Mouse (Mus musculus): ENCODE measurements around the gene Zmynd10. TPM values are rescaled to one million over a fixed set of nuclear protein-coding genes. Genes with fewer than 3 reads are reported as not detected.
A peak's percentile ranks its signal among the peaks of the same experiment; 100 is the strongest.

The Zmynd10 gene
- polyA plus RNA-seq, 1 experiment from 2014 or later, result 4.3 TPM

GRCm38 (mm10) chr9:107534408-107535202, 12.5 kb upstream of the Zmynd10 start:
- H3K27ac ChIP-seq (ENCODE audit: low read depth, low read length), result 0 out of 2 replicates have a peak overlapping the region, but pooled peaks have one; percentile 58
- under 1% methylated on average over 40 of the region's 40 CpGs for WGBS
- H3K4me3 ChIP-seq (ENCODE audit: low read depth, low read length), result peak overlapping the region; percentile 97
- H3K4me2 ChIP-seq (ENCODE audit: low read length), result peak overlapping the region; percentile 100
- H3K27me3 ChIP-seq (replicated peaks; ENCODE audit: control insufficient read depth, insufficient read depth, low read length), result no peaks in the 10 kb centered on the region
- peak overlapping the region; percentile 88 for H3K9ac ChIP-seq (ENCODE audit: low read length)
- no peaks in the 10 kb centered on the region for H3K9me3 ChIP-seq (replicated peaks; ENCODE audit: control insufficient read depth, low read length)
- H3K4me1 ChIP-seq (ENCODE audit: control insufficient read depth, insufficient read depth, low read length), result peaks cover 22% of the 10 kb centered on the region
- peaks cover 31% of the 10 kb centered on the region for H3K36me3 ChIP-seq (ENCODE audit: control insufficient read depth, insufficient read depth, low read length)
- peak; percentile 18 for ATAC-seq
- DNase-seq (ENCODE audit: low spot score), result no peak

- Histone ChIP-seq H3K27me3 (replicated peaks; ENCODE audit: control insufficient read depth, insufficient read depth, low read length) (no peaks in the 10 kb centered on the region), H3K27ac (ENCODE audit: low read depth, low read length) (no peak overlapping the region), H3K4me1 (ENCODE audit: control insufficient read depth, insufficient read depth, low read length) (peaks cover 35% of the 10 kb centered on the region), H3K4me3 (ENCODE audit: low read depth, low read length) (no peak overlapping the region), H3K9ac (ENCODE audit: low read length) (no peak overlapping the region), H3K9me3 (replicated peaks; ENCODE audit: control insufficient read depth, low read length) (no peaks in the 10 kb centered on the region), H3K4me2 (ENCODE audit: low read length) (no peak overlapping the region), H3K36me3 (ENCODE audit: control insufficient read depth, insufficient read depth, low read length) (peaks cover 40% of the 10 kb centered on the region)
- ATAC-seq (no peak), DNase-seq (ENCODE audit: low spot score) (no peak)
- 90% methylated on average over 7 of the region's 7 CpGs for WGBS
Measured at GRCm38 (mm10) chr9:107538231-107538630, 8.9 kb upstream of the Zmynd10 start.

GRCm38 (mm10) chr9:107538711-107539110, 8.4 kb upstream of the Zmynd10 start:
- no peak overlapping the region for H3K9ac ChIP-seq (ENCODE audit: low read length)
- H3K36me3 ChIP-seq (ENCODE audit: control insufficient read depth, insufficient read depth, low read length), result peaks cover 40% of the 10 kb centered on the region
- H3K4me2 ChIP-seq (ENCODE audit: low read length), result no peak overlapping the region
- ATAC-seq, result no peak
- no peak overlapping the region for H3K4me3 ChIP-seq (ENCODE audit: low read depth, low read length)
- no peaks in the 10 kb centered on the region for H3K27me3 ChIP-seq (replicated peaks; ENCODE audit: control insufficient read depth, insufficient read depth, low read length)
- no peaks in the 10 kb centered on the region for H3K9me3 ChIP-seq (replicated peaks; ENCODE audit: control insufficient read depth, low read length)
- WGBS, result 90% methylated on average over 3 of the region's 3 CpGs
- H3K27ac ChIP-seq (ENCODE audit: low read depth, low read length), result no peak overlapping the region
- peaks cover 35% of the 10 kb centered on the region for H3K4me1 ChIP-seq (ENCODE audit: control insufficient read depth, insufficient read depth, low read length)
- no peak for DNase-seq (ENCODE audit: low spot score)

GRCm38 (mm10) chr9:107539940-107540339, 7.2 kb upstream of the Zmynd10 start:
- Histone ChIP-seq H3K9ac (ENCODE audit: low read length) (no peak overlapping the region), H3K27ac (ENCODE audit: low read depth, low read length) (no peak overlapping the region), H3K27me3 (replicated peaks; ENCODE audit: control insufficient read depth, insufficient read depth, low read length) (no peaks in the 10 kb centered on the region), H3K4me2 (ENCODE audit: low read length) (no peak overlapping the region), H3K4me1 (ENCODE audit: control insufficient read depth, insufficient read depth, low read length) (peaks cover 35% of the 10 kb centered on the region), H3K9me3 (replicated peaks; ENCODE audit: control insufficient read depth, low read length) (no peaks in the 10 kb centered on the region), H3K4me3 (ENCODE audit: low read depth, low read length) (no peak overlapping the region), H3K36me3 (ENCODE audit: control insufficient read depth, insufficient read depth, low read length) (peaks cover 52% of the 10 kb centered on the region)
- DNase-seq (ENCODE audit: low spot score), result no peak
- WGBS, result 96% methylated on average over 8 of the region's 8 CpGs
- no peak for ATAC-seq

GRCm38 (mm10) chr9:107540420-107540819, 6.7 kb upstream of the Zmynd10 start:
- peaks cover 52% of the 10 kb centered on the region for H3K36me3 ChIP-seq (ENCODE audit: control insufficient read depth, insufficient read depth, low read length)

GRCm38 (mm10) chr9:107541005-107541404, 6.1 kb upstream of the Zmynd10 start:
- no peak for ATAC-seq
- H3K36me3 ChIP-seq (ENCODE audit: control insufficient read depth, insufficient read depth, low read length), result peaks cover 52% of the 10 kb centered on the region
- no peaks in the 10 kb centered on the region for H3K27me3 ChIP-seq (replicated peaks; ENCODE audit: control insufficient read depth, insufficient read depth, low read length)
- DNase-seq (ENCODE audit: low spot score), result no peak
- WGBS, result 44% methylated on average over 10 of the region's 10 CpGs
- no peaks in the 10 kb centered on the region for H3K9me3 ChIP-seq (replicated peaks; ENCODE audit: control insufficient read depth, low read length)
- H3K9ac ChIP-seq (ENCODE audit: low read length), result peak overlapping the region; percentile 69
- H3K4me2 ChIP-seq (ENCODE audit: low read length), result peak overlapping the region; percentile 95
- H3K27ac ChIP-seq (ENCODE audit: low read depth, low read length), result no peak overlapping the region
- peak overlapping the region; percentile 62 for H3K4me3 ChIP-seq (ENCODE audit: low read depth, low read length)
- H3K4me1 ChIP-seq (ENCODE audit: control insufficient read depth, insufficient read depth, low read length), result peaks cover 26% of the 10 kb centered on the region

More at GRCm38 (mm10) chr9:107540420-107540819, 6.7 kb upstream of the Zmynd10 start:
- H3K9me3 ChIP-seq (replicated peaks; ENCODE audit: control insufficient read depth, low read length), result no peaks in the 10 kb centered on the region
- 0 out of 2 replicates have a peak overlapping the region, but pooled peaks have one; percentile 62 for H3K4me3 ChIP-seq (ENCODE audit: low read depth, low read length)
- no peaks in the 10 kb centered on the region for H3K27me3 ChIP-seq (replicated peaks; ENCODE audit: control insufficient read depth, insufficient read depth, low read length)
- no peak for ATAC-seq
- H3K27ac ChIP-seq (ENCODE audit: low read depth, low read length), result no peak overlapping the region
- 87% methylated on average over 4 of the region's 4 CpGs for WGBS
- no peak for DNase-seq (ENCODE audit: low spot score)
- H3K9ac ChIP-seq (ENCODE audit: low read length), result no peak overlapping the region
- H3K4me1 ChIP-seq (ENCODE audit: control insufficient read depth, insufficient read depth, low read length), result peaks cover 32% of the 10 kb centered on the region
- 0 out of 2 replicates have a peak overlapping the region, but pooled peaks have one; percentile 95 for H3K4me2 ChIP-seq (ENCODE audit: low read length)

- peak; percentile 91 for ATAC-seq
- Histone ChIP-seq H3K4me3 (ENCODE audit: low read depth, low read length) (peak within 1 kb of the TSS; percentile 62), H3K4me1 (ENCODE audit: control insufficient read depth, insufficient read depth, low read length) (peaks cover 22% of the 10 kb centered on the region), H3K27me3 (replicated peaks; ENCODE audit: control insufficient read depth, insufficient read depth, low read length) (no peaks in the 10 kb centered on the region), H3K9ac (ENCODE audit: low read length) (peak within 1 kb of the TSS; percentile 69), H3K27ac (ENCODE audit: low read depth, low read length) (peak within 1 kb of the TSS; percentile 27; the same call in 1 of the 2 replicates), H3K4me2 (ENCODE audit: low read length) (peak within 1 kb of the TSS; percentile 95), H3K36me3 (ENCODE audit: control insufficient read depth, insufficient read depth, low read length) (peaks cover 50% of the 10 kb centered on the region), H3K9me3 (replicated peaks; ENCODE audit: control insufficient read depth, low read length) (no peaks in the 10 kb centered on the region)
- DNase-seq (ENCODE audit: low spot score), result peak; percentile 97
- under 1% methylated on average over 46 of the region's 46 CpGs for WGBS
Measured at GRCm38 (mm10) chr9:107541474-107542351, 5.4 kb upstream of the Zmynd10 start, which contains the start of the genes Cyb561d2 and Nprl2. TSS of gene Cyb561d2 (minus strand) at chr9:107542193. TSS of gene Nprl2 (plus strand) at chr9:107542226.

GRCm38 (mm10) chr9:107542352-107542686, 4.8 kb upstream of the Zmynd10 start:
- Histone ChIP-seq H3K9ac (ENCODE audit: low read length) (peak overlapping the region; percentile 69), H3K9me3 (replicated peaks; ENCODE audit: control insufficient read depth, low read length) (no peaks in the 10 kb centered on the region), H3K27me3 (replicated peaks; ENCODE audit: control insufficient read depth, insufficient read depth, low read length) (no peaks in the 10 kb centered on the region), H3K4me2 (ENCODE audit: low read length) (peak overlapping the region; percentile 95), H3K36me3 (ENCODE audit: control insufficient read depth, insufficient read depth, low read length) (peaks cover 44% of the 10 kb centered on the region), H3K27ac (ENCODE audit: low read depth, low read length) (peak overlapping the region; percentile 3; the same call in 1 of the 2 replicates), H3K4me1 (ENCODE audit: control insufficient read depth, insufficient read depth, low read length) (peaks cover 22% of the 10 kb centered on the region), H3K4me3 (ENCODE audit: low read depth, low read length) (peak overlapping the region; percentile 62)
- DNase-seq (ENCODE audit: low spot score) (no peak), ATAC-seq (peak; percentile 13; the same call in 1 of the 2 replicates)
- WGBS, result 1% methylated on average over 11 of the region's 11 CpGs

All from forebrain, embryonic 14.5 days (tissue).